Mouse (Mus musculus): Measurements from ENCODE around the gene Lbh.

Gene Lbh

DNA sequence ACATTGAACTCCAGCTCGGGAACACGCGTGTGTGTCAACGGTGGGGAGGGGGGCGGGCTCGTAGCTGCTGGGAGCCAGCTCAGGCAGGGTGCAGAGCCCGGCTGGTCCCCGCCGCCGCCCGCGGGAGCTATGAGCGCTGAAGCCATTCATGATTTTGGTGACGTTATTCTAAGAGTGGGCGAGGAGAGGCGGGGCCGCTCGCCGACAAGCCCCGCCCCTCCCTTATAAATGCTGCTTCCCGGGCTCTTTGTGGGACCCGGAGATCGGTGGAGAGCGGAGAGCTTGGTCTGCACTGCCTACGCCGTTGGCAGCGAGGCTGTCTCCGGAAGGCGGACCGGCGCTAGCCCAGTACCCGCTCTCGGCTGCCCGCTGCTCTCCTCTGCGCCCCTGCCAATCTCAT, at the start of gene Lbh:
Gene Lbh (plus strand): TSS at position 253 of the 400 bp plus-strand sequence.
- peak; percentile 82 for DNase-seq (ENCODE audit: low spot score)

DNA sequence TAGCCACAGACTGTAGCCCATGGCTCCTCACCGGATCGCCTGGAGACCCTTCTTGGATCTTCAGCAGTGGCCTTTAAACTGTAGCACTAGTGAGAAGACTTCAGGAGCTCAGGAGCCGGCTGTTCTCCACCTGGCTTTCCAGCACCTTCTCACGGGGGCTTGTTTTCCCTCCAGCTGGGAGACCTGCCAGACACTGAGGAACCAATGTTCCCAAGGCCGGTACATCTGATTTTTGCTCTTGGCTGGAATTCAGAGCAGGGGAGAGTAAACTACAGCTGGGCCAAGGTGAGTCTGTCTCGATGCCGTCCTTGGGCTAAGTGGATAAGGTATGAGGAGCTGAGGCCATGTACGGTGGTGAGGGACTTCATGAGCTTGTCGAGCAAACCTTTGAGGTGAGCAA, 39.1 kb upstream of the Lbh start:
- DNase-seq (ENCODE audit: low spot score), result no peak

DNA sequence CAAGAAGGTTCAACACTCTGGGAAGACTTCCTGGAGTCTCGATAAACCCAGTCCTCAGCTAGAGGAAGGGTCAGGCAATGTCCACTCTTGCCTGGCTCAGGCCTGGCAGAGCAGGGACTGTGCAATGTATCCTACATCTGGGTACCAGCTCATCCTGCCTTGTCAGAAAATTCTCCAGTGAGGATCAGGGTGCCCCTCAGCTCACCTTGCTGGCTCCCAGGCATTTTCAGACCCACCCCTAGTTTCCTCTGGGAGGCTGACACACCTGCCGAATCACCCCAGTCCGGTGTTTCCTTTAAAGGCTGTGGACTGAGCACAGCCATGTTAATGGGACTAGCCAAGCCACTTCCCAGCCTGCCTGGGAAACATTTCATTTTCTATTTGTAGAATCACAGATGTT, 37.9 kb upstream of the Lbh start:
- DNase-seq (ENCODE audit: low spot score), result no peak

DNA sequence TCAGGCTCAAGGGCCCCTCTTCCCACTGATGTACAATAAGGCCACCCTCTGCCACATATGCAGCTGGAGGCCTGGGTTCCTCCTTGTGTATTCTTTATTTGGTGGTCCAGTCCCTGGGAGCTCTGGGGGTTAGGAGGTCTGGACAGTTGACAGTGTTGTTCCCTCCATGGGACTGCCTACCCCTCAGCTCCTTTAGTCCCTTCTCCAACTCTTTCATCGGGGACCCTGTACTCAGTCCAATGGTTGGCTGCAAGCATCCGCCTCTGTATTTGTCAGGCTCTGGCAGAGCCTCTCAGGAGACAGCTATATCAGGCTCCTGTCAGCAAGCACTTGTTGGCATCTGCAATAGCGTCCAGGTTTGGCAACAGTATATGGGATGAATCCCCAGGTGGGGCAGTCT, 37.1 kb upstream of the Lbh start:
- no peak for DNase-seq (ENCODE audit: low spot score)

DNA sequence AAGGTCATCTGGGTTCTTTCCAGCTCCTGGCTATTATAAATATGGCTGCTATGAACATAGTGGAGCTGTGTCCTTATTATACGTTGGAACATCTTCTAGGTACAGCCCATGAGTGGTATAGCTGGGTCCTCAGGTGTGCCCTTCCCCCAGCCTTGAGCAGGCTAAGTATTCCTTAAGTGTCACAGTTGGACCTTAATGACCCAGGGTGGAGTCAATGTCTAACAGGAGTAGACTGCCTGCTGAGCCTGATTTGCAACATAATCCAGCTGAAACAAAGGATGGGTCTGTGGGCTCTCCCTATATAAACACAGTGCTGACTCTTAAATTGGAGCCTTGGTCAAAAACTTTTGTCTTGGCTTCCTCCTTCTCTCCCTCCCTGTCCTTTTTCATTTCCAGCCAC, 36.3 kb upstream of the Lbh start:
- no peak for DNase-seq (ENCODE audit: low spot score)

DNA sequence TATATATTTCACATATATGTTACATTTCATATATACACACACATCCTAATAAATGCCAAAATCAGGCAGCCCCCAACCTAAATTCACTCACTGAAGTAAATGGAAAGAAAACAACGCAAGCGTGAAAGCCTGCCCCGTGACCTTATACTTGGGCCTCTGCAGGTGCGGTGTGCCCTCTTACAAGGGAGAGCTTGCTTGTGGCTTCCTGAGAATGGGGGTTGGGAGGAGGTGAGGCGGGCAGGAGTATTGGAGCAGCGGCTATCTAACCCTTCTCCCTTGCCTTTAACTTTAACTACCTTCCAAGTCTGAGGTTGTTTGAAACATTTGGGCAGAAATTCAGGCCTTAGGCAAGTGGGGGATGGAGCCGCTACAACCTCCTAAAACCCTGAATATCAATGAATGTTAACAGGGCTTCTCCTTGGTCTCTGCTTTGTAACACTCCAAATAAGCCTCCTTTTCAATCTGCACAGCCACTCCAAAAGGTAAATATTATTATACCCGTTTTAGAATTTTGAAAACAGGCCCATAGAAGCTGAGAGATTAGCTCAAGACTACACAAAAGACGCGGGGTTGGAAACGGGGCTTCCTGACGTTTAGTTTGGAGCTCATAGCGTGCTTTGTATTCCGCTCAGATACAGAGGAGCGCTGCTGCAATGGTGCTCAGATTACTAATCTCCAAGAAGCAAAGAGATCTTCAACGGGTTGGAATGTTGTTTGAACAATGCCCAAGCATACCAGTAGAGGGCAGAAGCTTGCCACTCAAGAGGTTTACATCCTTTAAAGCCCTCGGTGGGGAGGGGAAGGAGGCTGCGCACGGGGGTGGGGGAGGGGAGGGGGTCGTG, 28.3 kb upstream of the Lbh start:
- DNase-seq (ENCODE audit: low spot score), result peak; percentile 55

DNA sequence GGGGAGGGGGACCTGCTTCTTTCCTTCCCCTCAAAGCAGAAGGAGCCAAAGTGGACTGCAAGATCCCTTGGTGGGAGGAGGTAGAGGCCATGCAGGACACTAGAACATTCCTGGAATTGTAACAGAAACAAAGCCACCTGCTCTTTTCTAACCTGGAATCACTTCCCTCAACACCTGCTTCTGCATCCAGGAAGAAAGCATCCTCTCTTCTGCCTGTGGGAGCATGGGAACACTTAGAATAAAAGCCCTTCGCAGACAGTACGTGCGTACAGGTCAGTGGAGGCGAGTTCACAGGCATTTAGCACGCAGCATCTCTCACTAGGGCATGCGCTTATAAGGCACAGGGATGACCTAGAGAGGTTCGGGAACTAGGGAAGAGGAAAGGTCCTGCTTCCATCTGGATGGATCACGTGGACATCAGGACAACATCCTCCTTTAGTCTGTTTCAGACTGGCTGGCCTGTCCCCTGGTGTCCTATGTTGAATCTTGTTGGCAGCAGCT, 27.7 kb upstream of the Lbh start:
- DNase-seq (ENCODE audit: low spot score), result no peak

DNA sequence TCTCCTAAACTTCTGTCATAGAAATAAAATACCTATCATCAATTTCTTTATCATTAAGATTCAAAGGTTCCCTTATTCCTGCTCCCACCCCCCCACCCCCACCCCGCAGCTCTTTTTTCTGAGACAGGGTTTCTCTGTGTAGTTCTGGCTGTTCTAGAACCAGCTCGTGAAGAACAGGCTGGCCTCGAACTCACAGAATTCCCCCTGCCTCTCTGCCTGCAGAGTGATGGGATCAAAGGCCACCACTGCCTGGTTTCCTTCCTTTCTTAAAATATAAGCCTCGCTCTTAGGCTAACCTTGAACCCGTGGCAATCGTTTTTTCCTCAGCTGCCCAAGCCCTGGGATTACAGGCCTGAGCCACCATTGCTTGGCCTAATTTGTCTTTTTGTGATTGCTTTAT, 26.5 kb upstream of the Lbh start:
- DNase-seq (ENCODE audit: low spot score), result no peak

DNA sequence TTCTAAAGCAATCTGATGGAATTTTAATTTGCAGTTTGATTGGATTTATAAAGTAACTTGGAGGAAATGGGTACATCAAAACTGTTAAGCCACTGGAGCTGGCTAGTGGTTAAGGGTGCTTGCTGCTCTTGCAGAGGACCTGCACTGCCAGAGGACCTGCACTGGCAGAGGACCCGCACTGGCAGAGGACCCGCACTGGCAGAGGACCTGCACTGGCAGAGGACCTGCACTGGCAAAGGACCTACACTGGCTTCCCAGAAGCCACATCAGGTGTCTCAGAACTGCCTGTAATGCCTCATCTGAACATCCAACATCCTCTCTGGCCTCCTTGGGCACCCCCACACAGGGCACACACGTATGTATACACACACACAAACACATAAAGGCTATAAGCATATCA, 22.6 kb upstream of the Lbh start:
- DNase-seq (ENCODE audit: low spot score), result no peak

DNA sequence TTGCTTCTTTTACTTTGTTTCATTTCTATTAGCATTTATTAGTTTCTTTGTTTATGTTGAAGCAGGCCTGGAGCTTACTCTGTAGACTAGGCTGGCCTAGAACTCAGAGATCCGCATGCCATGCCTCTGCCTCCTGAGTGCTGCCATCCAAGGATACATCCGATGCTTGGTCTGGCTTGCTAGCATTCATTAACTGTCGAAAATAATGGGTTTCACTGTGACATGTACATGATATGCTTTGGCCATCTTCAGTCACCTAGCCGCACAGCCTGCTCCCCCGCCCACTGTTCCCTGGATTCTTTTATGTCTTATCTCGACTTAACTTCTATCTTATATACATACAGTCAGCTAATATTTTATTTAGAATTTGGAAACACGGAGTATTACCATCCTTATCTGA, 21.0 kb upstream of the Lbh start:
- DNase-seq (ENCODE audit: low spot score), result no peak

DNA sequence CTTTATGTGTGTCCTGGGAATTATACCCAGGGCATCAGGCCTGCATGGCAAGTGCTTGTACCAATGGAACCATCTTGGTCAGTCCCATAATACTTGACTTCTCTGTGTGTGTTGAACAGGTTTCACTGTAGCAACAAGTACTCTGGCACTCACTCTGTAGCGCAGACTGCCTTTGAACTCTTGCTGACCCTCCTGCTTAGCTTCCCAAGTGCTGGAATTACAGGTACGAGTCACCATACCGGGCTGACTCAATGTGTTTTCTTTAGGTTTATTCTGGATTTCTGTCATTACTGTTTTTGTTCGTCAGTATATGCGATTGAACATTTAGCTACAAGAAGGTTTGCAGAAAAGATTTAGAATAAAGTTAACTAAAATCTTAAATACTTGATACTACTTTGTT, 20.1 kb upstream of the Lbh start:
- no peak for DNase-seq (ENCODE audit: low spot score)

DNA sequence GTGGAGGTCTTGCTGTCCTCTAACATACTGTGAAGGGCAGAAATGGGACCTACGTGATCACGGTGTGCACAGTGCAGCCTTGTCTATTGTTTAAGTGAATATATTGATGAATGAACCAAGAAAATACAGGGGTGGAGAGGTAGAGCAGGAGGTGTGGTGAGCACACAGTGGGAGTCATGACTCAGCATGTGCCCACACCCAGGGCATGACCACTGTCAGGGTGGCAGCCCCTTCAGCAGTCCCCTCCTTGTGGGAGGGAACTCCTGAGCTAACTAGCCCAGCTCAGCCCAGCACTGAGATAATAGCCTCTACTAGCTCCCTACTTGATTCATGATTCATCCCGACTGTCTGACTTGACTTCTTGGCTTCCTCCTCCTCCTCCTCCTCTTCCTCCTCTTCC, 19.3 kb upstream of the Lbh start:
- DNase-seq (ENCODE audit: low spot score), result no peak

DNA sequence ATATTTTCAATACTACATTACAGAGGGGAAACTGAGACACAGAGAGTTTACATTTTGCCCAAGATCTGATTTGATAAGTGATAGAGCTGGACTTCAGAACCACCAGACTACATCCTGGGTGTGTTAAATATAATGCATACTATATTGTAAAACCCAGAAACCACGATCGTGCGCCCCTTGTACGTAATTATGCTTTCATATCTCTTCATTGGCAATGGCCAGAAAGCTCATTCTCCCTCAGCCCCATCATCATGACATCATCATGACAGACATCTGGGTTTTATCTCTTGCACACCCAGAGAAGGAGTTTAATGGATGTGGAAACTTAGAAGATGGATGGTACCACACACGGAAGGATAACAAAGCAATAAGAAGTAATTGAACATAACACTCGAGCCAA, 17.1 kb upstream of the Lbh start:
- no peak for DNase-seq (ENCODE audit: low spot score)

DNA sequence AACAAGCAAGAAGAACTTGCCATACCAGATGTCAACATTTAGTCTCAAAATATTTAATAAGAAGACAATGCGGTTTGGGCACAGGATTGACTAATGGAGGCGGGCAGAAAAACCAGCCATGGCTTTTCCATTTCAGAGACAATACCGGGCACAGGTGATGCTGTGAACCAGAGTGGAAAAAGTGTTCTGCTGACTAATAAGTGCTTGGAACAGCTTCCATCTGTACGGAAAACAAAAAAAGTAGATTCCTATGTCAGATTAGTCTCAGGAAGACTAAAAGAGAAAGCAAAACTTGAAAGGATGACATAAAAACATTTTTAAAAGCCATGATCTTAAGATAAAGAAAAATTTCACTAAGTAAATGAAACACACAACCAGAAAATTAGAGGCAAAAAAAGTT, 16.4 kb upstream of the Lbh start:
- no peak for DNase-seq (ENCODE audit: low spot score)

DNA sequence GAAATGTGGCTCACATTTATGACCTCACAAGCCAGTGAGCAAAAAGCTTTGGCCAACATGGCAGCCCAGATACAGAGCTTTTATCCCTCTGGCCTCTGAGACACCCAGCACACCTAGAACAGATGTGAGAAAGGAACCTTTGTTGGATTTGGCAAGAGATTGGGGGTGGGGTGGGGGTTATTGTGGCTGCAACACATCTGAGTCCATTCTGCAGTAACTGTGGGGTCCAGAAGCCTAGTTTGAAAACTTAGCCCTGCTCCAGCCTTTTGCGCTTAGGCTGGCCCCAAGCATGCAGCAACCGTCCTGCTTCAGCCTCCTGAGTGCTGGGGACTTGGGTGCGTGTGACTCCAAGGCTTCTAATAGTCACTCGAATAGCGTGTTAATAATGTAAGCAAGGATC, 14.8 kb upstream of the Lbh start:
- no peak for DNase-seq (ENCODE audit: low spot score)

DNA sequence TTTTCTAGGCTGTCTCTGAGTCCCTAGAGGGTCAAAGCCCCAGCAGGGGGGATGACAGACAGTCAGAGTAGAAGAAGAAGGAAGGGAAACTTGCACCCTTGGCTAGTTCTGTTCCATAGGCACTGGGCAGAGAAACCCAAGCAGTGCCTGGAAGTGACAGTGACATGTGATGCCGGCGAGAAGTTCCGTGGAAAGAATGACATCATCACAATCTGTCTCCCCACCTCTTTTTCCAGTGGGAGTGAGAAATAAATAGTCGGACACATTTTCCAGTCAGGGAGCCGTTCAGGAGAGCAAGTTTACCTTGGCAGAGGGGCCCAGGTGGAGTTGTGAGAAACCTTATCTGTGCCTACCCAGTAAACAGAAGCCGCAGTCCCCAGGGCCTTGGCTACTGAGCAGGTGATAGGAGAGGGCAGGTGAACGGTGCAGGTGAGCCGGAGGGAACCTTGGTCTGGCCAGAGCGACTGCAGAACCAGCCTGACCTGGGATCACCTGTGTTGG, 14.1 kb upstream of the Lbh start:
- no peak for DNase-seq (ENCODE audit: low spot score)

DNA sequence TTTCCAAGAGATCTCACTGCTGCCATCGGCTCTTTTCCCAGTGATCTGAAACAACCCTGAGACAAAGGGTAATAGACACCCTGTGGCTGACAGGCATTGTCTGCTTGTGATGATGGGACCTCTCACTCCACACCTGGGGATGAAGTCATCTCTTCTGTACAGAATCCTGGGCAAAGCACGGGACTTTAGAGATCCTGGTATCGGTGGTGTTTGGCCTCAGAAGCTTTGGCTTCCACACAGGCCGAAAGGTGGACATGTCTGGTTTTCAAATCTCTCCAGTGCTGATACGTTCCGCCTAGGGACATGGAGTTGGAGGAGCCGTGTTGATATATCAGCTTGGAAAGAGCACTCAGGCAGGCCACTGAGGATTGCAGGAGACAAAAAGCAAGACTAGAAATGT, 13.2 kb upstream of the Lbh start:
- no peak for DNase-seq (ENCODE audit: low spot score)

DNA sequence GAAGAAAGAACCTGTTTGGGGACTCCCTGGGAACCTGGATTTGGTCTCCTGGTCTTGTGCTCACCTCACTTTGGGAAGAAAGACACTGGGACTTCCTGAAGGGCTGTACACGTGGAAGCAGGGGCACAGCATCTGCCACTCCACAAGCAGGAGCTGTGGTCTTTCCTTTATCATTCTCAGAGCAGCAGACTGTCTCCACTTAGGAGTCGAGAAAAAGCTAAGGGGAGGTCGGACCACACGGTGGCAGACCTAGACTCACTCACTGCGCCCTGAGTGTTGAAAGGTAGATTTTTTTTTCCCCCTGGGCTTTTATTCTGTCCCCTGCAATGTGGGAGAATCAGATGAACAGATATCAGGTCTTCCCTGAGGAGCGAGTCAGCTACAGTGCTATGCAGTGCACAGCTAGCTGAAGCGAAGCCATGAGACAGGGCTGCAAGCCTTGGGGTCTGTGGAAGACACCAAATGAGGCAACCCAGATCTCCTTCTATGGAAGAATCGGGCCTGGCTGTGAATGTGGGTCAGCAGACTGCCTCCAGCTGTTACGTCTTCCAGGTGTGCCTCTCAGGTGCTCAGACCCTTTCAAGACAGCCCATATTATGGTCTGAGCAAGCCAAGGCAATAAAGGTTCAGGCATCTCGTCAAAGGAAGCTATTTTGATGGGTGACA, 11.7 kb upstream of the Lbh start:
- no peak for DNase-seq (ENCODE audit: low spot score)

DNA sequence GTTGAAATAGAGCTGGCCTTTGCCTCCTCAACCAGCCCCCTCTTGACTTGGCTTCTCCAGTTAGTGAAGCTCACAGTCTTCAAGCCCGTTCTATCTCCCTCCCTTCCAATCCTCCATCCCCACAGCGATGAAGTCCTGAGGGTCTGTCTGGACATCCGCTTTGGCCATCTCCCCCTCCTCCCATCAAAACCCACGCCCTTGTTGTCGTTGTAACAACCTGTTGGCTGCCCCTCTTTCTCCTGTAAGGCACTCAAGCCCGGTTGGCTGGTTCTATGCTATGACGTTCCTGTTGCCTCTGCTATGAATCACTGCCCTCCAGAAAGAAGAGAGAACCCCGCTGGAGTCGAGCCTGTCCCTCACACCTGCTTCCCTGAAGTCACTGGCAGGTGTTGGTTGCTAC, 10.9 kb upstream of the Lbh start:
- DNase-seq (ENCODE audit: low spot score), result no peak

DNA sequence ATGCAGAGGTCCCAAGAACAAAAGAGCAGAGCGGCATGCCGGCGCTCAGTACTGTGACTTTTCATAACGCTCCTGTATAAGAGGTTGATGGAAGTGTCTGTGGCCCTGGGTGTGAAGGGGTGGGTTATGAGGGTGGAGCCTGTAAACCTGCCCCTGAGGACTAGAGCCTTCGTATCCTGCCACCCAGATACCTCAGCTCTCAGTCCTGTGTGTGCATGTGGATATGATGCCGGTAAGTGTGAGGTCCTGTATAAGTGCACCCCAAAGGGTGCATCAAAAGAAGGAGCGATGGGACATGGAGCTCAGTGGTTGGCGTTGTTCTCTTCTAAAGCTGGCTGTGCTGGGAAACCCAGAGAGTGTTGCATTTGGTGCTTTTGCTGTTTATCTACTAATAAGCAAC, 10.3 kb upstream of the Lbh start:
- no peak for DNase-seq (ENCODE audit: low spot score)

DNA sequence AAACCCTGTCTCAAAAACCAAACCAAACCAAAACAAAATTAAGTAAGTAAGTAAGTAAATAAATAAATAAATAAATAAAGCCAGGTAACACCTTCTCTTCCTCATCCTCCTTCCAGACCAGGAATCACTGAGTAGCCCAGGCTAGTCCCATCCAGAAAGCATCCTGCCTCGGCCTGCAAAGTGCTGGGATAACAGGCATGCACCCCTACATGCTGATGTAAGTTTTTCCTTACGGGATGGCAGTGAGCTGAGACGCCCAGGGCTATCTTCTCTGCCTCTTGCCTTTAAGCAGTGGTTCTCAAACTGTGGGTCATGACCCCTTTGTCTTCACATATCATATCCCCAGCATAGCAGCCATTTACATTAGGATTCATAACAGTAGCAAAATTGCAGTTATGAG, 9.5 kb upstream of the Lbh start:
- DNase-seq (ENCODE audit: low spot score), result no peak

DNA sequence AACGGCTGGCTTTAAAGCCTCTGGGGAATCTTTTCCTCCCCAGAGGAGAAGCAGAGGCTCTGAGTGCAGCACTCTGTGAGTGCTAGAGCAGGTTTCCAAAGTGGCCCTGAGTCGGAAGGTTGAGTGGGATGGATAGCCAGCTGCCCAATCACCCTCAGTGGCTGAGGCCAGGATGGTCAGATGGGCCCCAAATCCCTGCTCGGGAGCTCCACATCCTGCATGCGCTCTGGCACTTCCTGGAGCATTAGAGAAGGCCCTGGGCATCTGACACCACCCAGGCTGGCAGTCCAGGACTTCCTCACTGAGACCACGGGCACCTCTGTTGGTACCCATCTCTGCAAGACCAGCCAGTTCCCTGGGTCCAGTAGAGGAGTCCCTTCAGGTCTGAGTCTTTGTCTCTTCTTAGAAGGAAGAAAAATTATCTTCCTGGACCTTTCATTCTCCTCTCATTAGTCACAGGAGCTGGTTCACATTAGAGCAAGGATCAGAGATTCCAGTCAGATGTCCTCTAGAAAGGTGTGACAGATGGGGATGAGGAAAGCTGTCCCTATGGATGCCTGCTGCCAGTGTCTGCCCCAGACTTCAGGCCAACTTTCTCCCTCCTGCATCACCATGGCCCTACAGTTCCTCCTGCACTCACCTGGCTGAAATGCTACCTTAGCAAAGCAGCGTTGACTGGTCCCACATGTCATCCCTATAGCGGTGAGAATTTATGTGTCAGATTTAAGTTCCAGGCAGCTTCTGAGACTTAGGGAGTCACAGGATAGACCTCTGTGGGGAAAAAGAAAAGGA, 8.8 kb upstream of the Lbh start:
- DNase-seq (ENCODE audit: low spot score), result no peak

DNA sequence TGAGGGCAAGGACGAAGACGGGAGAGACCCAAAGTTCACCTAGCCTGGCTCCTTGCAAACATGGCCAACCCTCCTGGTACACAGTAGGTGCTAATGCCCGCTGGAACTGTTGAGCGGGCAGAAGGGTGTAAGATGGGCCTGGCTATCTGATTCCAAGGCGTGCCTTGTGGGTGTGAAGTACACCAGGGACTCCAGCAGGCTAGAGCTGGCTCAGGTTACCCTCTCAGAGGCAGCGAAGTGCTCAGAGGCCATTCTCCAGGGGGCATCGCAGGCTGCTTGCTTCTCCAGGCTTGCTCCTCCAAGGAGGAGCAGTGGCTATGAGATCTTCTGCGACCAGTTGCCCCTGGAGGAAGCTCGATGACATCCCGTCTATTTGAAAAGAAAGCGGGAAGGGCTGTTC, 6.8 kb upstream of the Lbh start:
- DNase-seq (ENCODE audit: low spot score), result no peak

All from MN1 (cell line).